Mouse (Mus musculus): ENCODE measurements around the gene Cdh15.

The Cdh15 gene

GRCm38 (mm10) chr8:122847829-122848561 lies at the start of gene Cdh15:
Gene Cdh15, plus strand, starts transcription at chr8:122847966.
- DNase-seq (ENCODE audit: low spot score) = no peak

GRCm38 (mm10) chr8:122803906-122804761 lies 43.6 kb upstream of the Cdh15 start:
- DNase-seq (ENCODE audit: low spot score) = no peak

- no peak for DNase-seq (ENCODE audit: low spot score)
Observed at GRCm38 (mm10) chr8:122805349-122805748, 42.4 kb upstream of the Cdh15 start.

GRCm38 (mm10) chr8:122806956-122807538 lies 40.7 kb upstream of the Cdh15 start:
- DNase-seq (ENCODE audit: low spot score) = no peak

- DNase-seq (ENCODE audit: low spot score) = no peak
Observed at GRCm38 (mm10) chr8:122807907-122808306, 39.9 kb upstream of the Cdh15 start.

GRCm38 (mm10) chr8:122810376-122810775 lies 37.4 kb upstream of the Cdh15 start:
- no peak for DNase-seq (ENCODE audit: low spot score)

- DNase-seq (ENCODE audit: low spot score) = no peak
Observed at GRCm38 (mm10) chr8:122811870-122812494, 35.8 kb upstream of the Cdh15 start.

GRCm38 (mm10) chr8:122812610-122813250 lies 35.0 kb upstream of the Cdh15 start:
- no peak for DNase-seq (ENCODE audit: low spot score)

GRCm38 (mm10) chr8:122814608-122815007 lies 33.2 kb upstream of the Cdh15 start:
- no peak for DNase-seq (ENCODE audit: low spot score)

GRCm38 (mm10) chr8:122816965-122817364 lies 30.8 kb upstream of the Cdh15 start:
- no peak for DNase-seq (ENCODE audit: low spot score)

GRCm38 (mm10) chr8:122817724-122818496 lies 29.9 kb upstream of the Cdh15 start:
- no peak for DNase-seq (ENCODE audit: low spot score)

- no peak for DNase-seq (ENCODE audit: low spot score)
Observed at GRCm38 (mm10) chr8:122819776-122820175, 28.0 kb upstream of the Cdh15 start.

GRCm38 (mm10) chr8:122824571-122824970 lies 23.2 kb upstream of the Cdh15 start:
- DNase-seq (ENCODE audit: low spot score) = no peak

- DNase-seq (ENCODE audit: low spot score) = no peak
Observed at GRCm38 (mm10) chr8:122824986-122825385, 22.8 kb upstream of the Cdh15 start.

GRCm38 (mm10) chr8:122825408-122825807 lies 22.4 kb upstream of the Cdh15 start:
- DNase-seq (ENCODE audit: low spot score) = no peak

GRCm38 (mm10) chr8:122829396-122829795 lies 18.4 kb upstream of the Cdh15 start:
- DNase-seq (ENCODE audit: low spot score) = no peak

- peak; percentile 74 for DNase-seq (ENCODE audit: low spot score)
Observed at GRCm38 (mm10) chr8:122830349-122831061, 17.3 kb upstream of the Cdh15 start.

GRCm38 (mm10) chr8:122834416-122834815 lies 13.3 kb upstream of the Cdh15 start:
- DNase-seq (ENCODE audit: low spot score) = no peak

GRCm38 (mm10) chr8:122834971-122835370 lies 12.8 kb upstream of the Cdh15 start:
- DNase-seq (ENCODE audit: low spot score) = peak; percentile 37

- DNase-seq (ENCODE audit: low spot score) = no peak
Observed at GRCm38 (mm10) chr8:122836199-122836598, 11.6 kb upstream of the Cdh15 start.

Measured in urinary bladder, postnatal 10 days (tissue).